ENCODE assay signal across 9 mouse cellular contexts in genomic region chr2:93567675-93568074, GRCm38 (mm10). TPM values are rescaled to one million over a fixed set of nuclear protein-coding genes. Genes with fewer than 3 reads are reported as not detected.
A peak's percentile ranks its signal among the peaks of the same experiment; 100 is the strongest.
DNase-seq lines count a peak whose midpoint lies in the region; ATAC-seq and TF ChIP-seq lines count a peak whose summit lies in the region.
"Had no signal": no experiment of that assay in that cellular context is flagged by ENCODE, and none has a peak within 500 bp of the region (broad histone marks: within the 10 kb centered on the region; RNA-seq: fewer than 3 reads in every experiment).

No protein-coding gene starts in this region.

- H3K4me2 ChIP-seq in liver, embryonic 11.5 days: no peak overlapping the region

- no peaks in the 10 kb centered on the region for H3K4me1 ChIP-seq in liver, embryonic 11.5 days (replicated peaks; ENCODE audit: control insufficient read depth, insufficient read depth, low read length)

- H3K9me3 ChIP-seq in liver, embryonic 11.5 days (ENCODE audit: control insufficient read depth, low read length): no peaks in the 10 kb centered on the region

- H3K27ac ChIP-seq in gastrocnemius, adult 2 months: 0 out of 2 replicates have a peak overlapping the region, but pooled peaks have one; percentile 16
- no peak overlapping the region for H3K27ac ChIP-seq in liver, embryonic 11.5 days (ENCODE audit: low read depth, low read length)

- H3K27me3 ChIP-seq in liver, embryonic 11.5 days (replicated peaks; ENCODE audit: control insufficient read depth, insufficient read depth, low read length): no peaks in the 10 kb centered on the region

- WGBS in liver, embryonic 11.5 days: 54% methylated on average over 7 of the region's 7 CpGs

- no peak overlapping the region for H3K4me3 ChIP-seq in gastrocnemius, adult 2 months
- H3K4me3 ChIP-seq in liver, embryonic 11.5 days (ENCODE audit: low read depth, low read length): no peak overlapping the region

- H3K36me3 ChIP-seq in liver, embryonic 11.5 days (ENCODE audit: control insufficient read depth, insufficient read depth, low read length): no peaks in the 10 kb centered on the region

- TF ChIP-seq CTCF in gastrocnemius, adult 2 months (IDR thresholded peaks at IDR 0.05): no peak

- ATAC-seq in liver, embryonic 11.5 days (replicated peaks; ENCODE audit: low FRiP score): no peak
- no peak for ATAC-seq in erythroid progenitor cell, adult 5-6 weeks (replicated peaks; ENCODE audit: low FRiP score, poor library complexity, severe bottlenecking)
- ATAC-seq: liver, postnatal 0 days had no signal

- H3K9ac ChIP-seq in liver, embryonic 11.5 days (ENCODE audit: low read depth, low read length): no peak overlapping the region
- H3K9ac ChIP-seq: liver, postnatal 0 days had no signal

- peak; percentile 4 for DNase-seq in urinary bladder, postnatal 14 days (ENCODE audit: low spot score)
- no peak for DNase-seq in urinary bladder, postnatal 10 days (ENCODE audit: low spot score)
- DNase-seq in gastrocnemius, adult 2 months: peak; percentile 90
- peak; percentile 30 for DNase-seq in kidney, adult 9 months
- no peak for DNase-seq in liver, embryonic 11.5 days (ENCODE audit: low spot score)
- no peak for DNase-seq in urinary bladder, postnatal 25 days (ENCODE audit: low spot score)
- DNase-seq: liver, postnatal 0 days had no signal

- intact Hi-C loops in gastrocnemius, adult 2 months (cut with DNase I): no loop called here

RNA-seq across cellular contexts. Expression of gene Gm10803, which starts 7.3 kb away (rescaled TPM):
- not detected for total RNA-seq in gastrocnemius, adult 2 months (2021)
- polyA plus RNA-seq in liver, embryonic 11.5 days (2014; fragmentation: Nextera tagmentation; extraction: Ambion mirVana): not detected in 2 replicates
- not detected in 2 replicates for total RNA-seq in erythroid progenitor cell, adult 5-6 weeks (2015; ENCODE audit: low replicate concordance)
- not detected in 2 replicates for total RNA-seq in erythroid progenitor cell, adult 5-6 weeks (2017; ENCODE audit: low replicate concordance)
- total RNA-seq: adrenal gland, postnatal 4 days had no signal
- polyA plus RNA-seq: liver, postnatal 0 days had no signal

Comparison
In these comparisons a context has a peak if more than half of its experiments do, and no peak if none do; other contexts are left out.
1. DNase-seq: peak in urinary bladder, postnatal 14 days (single experiment), gastrocnemius, adult 2 months (single experiment) and kidney, adult 9 months (single experiment); none in urinary bladder, postnatal 10 days (single experiment), liver, embryonic 11.5 days (single experiment) and urinary bladder, postnatal 25 days (single experiment).